Mouse (Mus musculus) hindbrain, postnatal 0 days (tissue): ENCODE measurements at regions not wholly inside any gene's neighbourhood (a gene's known extent, or its start where the extent isn't known, plus 50 kb on each side); places are given as distances from the start of the nearest gene placed in this dataset.
A peak's percentile ranks its signal among the peaks of the same experiment; 100 is the strongest.

Experiments used
- ATAC-seq: fragments of 200-750 bp; cut with Nextera tagmentation; 2 replicates; pipeline ENCODE4 v1.8.0; 2017; ENCODE audit warnings: mild to moderate bottlenecking, moderate TSS enrichment, moderate library complexity
- DNase-seq: peaks from one replicate; pipeline ENCODE4 v3.0.0-alpha.2; 2015; ENCODE audit warnings: low spot score
- H3K27ac ChIP-seq: fragments of 300-500 bp; sonication (generic); 2 replicates; pipeline ENCODE4 v1.5.1; 2014; ENCODE audit warnings: mild to moderate bottlenecking
- H3K27me3 ChIP-seq: fragments of 300-500 bp; sonication (generic); 2 replicates; pipeline ENCODE4 v1.6.1; 2014; ENCODE audit warnings: low read length, mixed read lengths; ENCODE audit not compliant: insufficient read depth
- H3K36me3 ChIP-seq: fragments of 300-500 bp; sonication (generic); 2 replicates; pipeline ENCODE4 v1.6.1; 2014; ENCODE audit warnings: low read length, mixed read lengths; ENCODE audit not compliant: insufficient read depth
- H3K4me1 ChIP-seq: fragments of 300-500 bp; sonication (generic); 2 replicates; pipeline ENCODE4 v1.6.1; 2014; ENCODE audit warnings: antibody characterized with exemption, low read length, mixed read lengths; ENCODE audit not compliant: insufficient read depth
- H3K4me2 ChIP-seq: fragments of 300-500 bp; sonication (generic); 2 replicates; pipeline ENCODE4 v1.6.1; 2014; ENCODE audit warnings: low read depth, mild to moderate bottlenecking, low read length, moderate library complexity, mixed read lengths
- H3K4me3 ChIP-seq: fragments of 300-500 bp; sonication (generic); 2 replicates; pipeline ENCODE4 v1.5.1; 2014; ENCODE audit warnings: low read length
- H3K9ac ChIP-seq: fragments of 300-500 bp; sonication (generic); replicated peaks from 2 replicates; pipeline ENCODE4 v1.6.1; 2014; ENCODE audit warnings: mild to moderate bottlenecking, low read length, moderate library complexity, mixed read lengths
- H3K9me3 ChIP-seq: fragments of 300-500 bp; sonication (generic); 2 replicates; pipeline ENCODE4 v1.6.1; 2016; ENCODE audit warnings: low read length, mixed read lengths
- CTCF ChIP-seq: IDR thresholded peaks from 2 replicates; pipeline ENCODE4 v1.5.1; 2016; ENCODE audit warnings: antibody characterized with exemption, control low read depth, low read depth
- WGBS: fragments of 180-500 bp; shearing (Covaris S2); extraction: QIAGEN DNeasy Blood & Tissue Kit; methylation state at CpG from one replicate; pipeline ENCODE4 v1.1.7; 2014; 5-methylcytosine and 5-hydroxymethylcytosine counted together

- no peaks in the 10 kb centered on the region for H3K27me3 ChIP-seq
- no peak for ATAC-seq
- H3K4me1 ChIP-seq = no peaks in the 10 kb centered on the region
- TF ChIP-seq CTCF = peak; percentile 63
- 39% methylated on average over 1 of the region's 1 CpGs for WGBS
- no peaks in the 10 kb centered on the region for H3K9me3 ChIP-seq
- H3K4me2 ChIP-seq = no peak overlapping the region
- H3K4me3 ChIP-seq = no peak overlapping the region
- DNase-seq = peak; percentile 34
- H3K27ac ChIP-seq = no peak overlapping the region
- H3K36me3 ChIP-seq = no peaks in the 10 kb centered on the region
- no peak overlapping the region for H3K9ac ChIP-seq
Observed at GRCm38 (mm10) chr8:26659381-26659780, 317.7 kb upstream of the Zfp703 start.

- Histone ChIP-seq H3K9me3 (no peaks in the 10 kb centered on the region), H3K27ac (no peak overlapping the region), H3K4me1 (no peaks in the 10 kb centered on the region), H3K27me3 (no peaks in the 10 kb centered on the region), H3K9ac (no peak overlapping the region), H3K4me3 (no peak overlapping the region), H3K36me3 (no peaks in the 10 kb centered on the region), H3K4me2 (no peak overlapping the region)
- 91% methylated on average over 3 of the region's 3 CpGs for WGBS
- DNase-seq (no peak), ATAC-seq (no peak)
- TF ChIP-seq CTCF = no peak
Observed at GRCm38 (mm10) chr8:26669541-26669940, 307.6 kb upstream of the Zfp703 start.

GRCm38 (mm10) chr8:26672486-26673395, 304.4 kb upstream of the Zfp703 start:
- ATAC-seq (no peak), DNase-seq (no peak)
- no peak overlapping the region for H3K27ac ChIP-seq
- H3K27me3 ChIP-seq = no peaks in the 10 kb centered on the region
- H3K4me1 ChIP-seq = no peaks in the 10 kb centered on the region
- no peak for TF ChIP-seq CTCF
- no peaks in the 10 kb centered on the region for H3K36me3 ChIP-seq
- no peak overlapping the region for H3K4me3 ChIP-seq
- WGBS = 44% methylated on average over 9 of the region's 9 CpGs
- H3K9me3 ChIP-seq = no peaks in the 10 kb centered on the region
- no peak overlapping the region for H3K4me2 ChIP-seq
- H3K9ac ChIP-seq = no peak overlapping the region

GRCm38 (mm10) chr8:26677584-26678138, 299.5 kb upstream of the Zfp703 start:
- no peak overlapping the region for H3K27ac ChIP-seq
- H3K4me1 ChIP-seq = no peaks in the 10 kb centered on the region
- 39% methylated on average over 18 of the region's 18 CpGs for WGBS
- DNase-seq (peak; percentile 61), ATAC-seq (peak; percentile 43; the same call in 1 of the 2 replicates)
- no peaks in the 10 kb centered on the region for H3K27me3 ChIP-seq
- no peak overlapping the region for H3K9ac ChIP-seq
- no peaks in the 10 kb centered on the region for H3K9me3 ChIP-seq
- H3K4me2 ChIP-seq = peak overlapping the region; percentile 31
- no peak for TF ChIP-seq CTCF
- no peak overlapping the region for H3K4me3 ChIP-seq
- no peaks in the 10 kb centered on the region for H3K36me3 ChIP-seq

- Histone ChIP-seq H3K27ac (no peak overlapping the region), H3K9me3 (no peaks in the 10 kb centered on the region), H3K4me2 (no peak overlapping the region), H3K27me3 (no peaks in the 10 kb centered on the region), H3K36me3 (no peaks in the 10 kb centered on the region), H3K4me3 (no peak overlapping the region), H3K4me1 (no peaks in the 10 kb centered on the region), H3K9ac (no peak overlapping the region)
- no peak for TF ChIP-seq CTCF
- DNase-seq (no peak), ATAC-seq (no peak)
- WGBS = 68% methylated on average over 11 of the region's 11 CpGs
Observed at GRCm38 (mm10) chr8:26680891-26681381, 296.2 kb upstream of the Zfp703 start.

GRCm38 (mm10) chr8:26687146-26687545, 290.0 kb upstream of the Zfp703 start:
- Histone ChIP-seq H3K27ac (no peak overlapping the region), H3K36me3 (no peaks in the 10 kb centered on the region), H3K9ac (no peak overlapping the region), H3K4me2 (no peak overlapping the region), H3K27me3 (no peaks in the 10 kb centered on the region), H3K4me1 (no peaks in the 10 kb centered on the region), H3K9me3 (no peaks in the 10 kb centered on the region), H3K4me3 (no peak overlapping the region)
- TF ChIP-seq CTCF = peak; percentile 80
- ATAC-seq (no peak; the same call in 1 of the 2 replicates), DNase-seq (peak; percentile 71)

GRCm38 (mm10) chr8:26688035-26688434, 289.1 kb upstream of the Zfp703 start:
- Histone ChIP-seq H3K9me3 (no peaks in the 10 kb centered on the region), H3K4me1 (no peaks in the 10 kb centered on the region), H3K4me2 (no peak overlapping the region), H3K27ac (no peak overlapping the region), H3K36me3 (no peaks in the 10 kb centered on the region), H3K4me3 (no peak overlapping the region), H3K27me3 (no peaks in the 10 kb centered on the region), H3K9ac (no peak overlapping the region)
- DNase-seq = no peak
- WGBS = 70% methylated on average over 4 of the region's 4 CpGs
- no peak for TF ChIP-seq CTCF
- ATAC-seq = no peak
